Mouse (Mus musculus): ENCODE measurements at regions not wholly inside any gene's neighbourhood (a gene's known extent, or its start where the extent isn't known, plus 50 kb on each side); places are given as distances from the start of the nearest gene placed in this dataset.

DNA sequence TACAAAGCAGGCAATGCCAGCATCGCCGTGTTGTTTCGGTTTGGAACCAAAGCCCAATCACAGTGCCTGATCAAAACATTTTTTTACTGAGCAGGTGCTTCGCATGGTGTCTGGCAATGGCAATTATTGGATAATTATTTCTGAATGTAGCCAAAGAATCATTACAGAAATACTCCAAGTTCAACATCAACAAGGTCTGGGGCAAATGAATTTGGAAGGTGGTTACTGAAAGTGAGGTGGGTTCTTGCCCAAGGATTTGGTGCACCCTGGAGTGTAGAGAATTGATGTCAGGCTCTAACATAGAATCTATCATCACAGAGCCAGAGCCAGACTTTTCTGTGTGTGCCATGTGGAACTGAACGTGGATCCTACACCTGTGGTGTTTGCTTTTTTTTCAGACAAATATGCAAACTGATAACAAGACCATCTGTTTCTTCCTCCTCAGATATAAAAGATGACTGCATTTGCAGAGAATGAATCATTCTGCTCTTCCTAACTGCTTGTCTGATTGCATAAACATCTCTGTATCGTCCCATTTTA, 2240.9 kb upstream of the Gm7489 start:
- TF ChIP-seq GATA1 (IDR thresholded peaks at IDR 0.05; ENCODE audit: borderline replicate concordance, low read length) (no peak), FLI1 (IDR thresholded peaks at IDR 0.05; ENCODE audit: low read length) (no peak)

Measured in megakaryocyte, embryonic 14.5 days (primary cell).